Mouse (Mus musculus) erythroblast, adult 5-6 weeks (primary cell): ENCODE data around the gene Tbx21. TPM values are rescaled to one million over a fixed set of nuclear protein-coding genes. Genes with fewer than 3 reads are reported as not detected.

Source experiments
- ATAC-seq: replicated peaks from 2 replicates; pipeline ENCODE4 v1.8.0; 2016; ENCODE audit warnings: moderate number of reproducible peaks, mild to moderate bottlenecking, moderate TSS enrichment, inconsistent platforms; ENCODE audit not compliant: poor library complexity, low FRiP score, severe bottlenecking
- total RNA-seq, 2 experiments: library from RNA; stranded (forward) in 1 of 2; stranded (reverse) in 1 of 2; fragments of 150-400 nt in 1 of 2; fragments of 200-764, 138-1000 nt in 1 of 2; gene quantifications; 2 replicates each; pipeline versions ENCODE4 v1.2.3 to v1.2.4; 2015 to 2017; ENCODE audit warnings: low replicate concordance in 2 of 2

Gene Tbx21
- total RNA-seq, 2 experiments from 2014 or later, result not detected

- ATAC-seq, result no peak
Measured at GRCm38 (mm10) chr11:97133270-97133669, 18.1 kb upstream of the Tbx21 start.

GRCm38 (mm10) chr11:97132185-97132584 is 17.1 kb upstream of the Tbx21 start:
- no peak for ATAC-seq

DNA sequence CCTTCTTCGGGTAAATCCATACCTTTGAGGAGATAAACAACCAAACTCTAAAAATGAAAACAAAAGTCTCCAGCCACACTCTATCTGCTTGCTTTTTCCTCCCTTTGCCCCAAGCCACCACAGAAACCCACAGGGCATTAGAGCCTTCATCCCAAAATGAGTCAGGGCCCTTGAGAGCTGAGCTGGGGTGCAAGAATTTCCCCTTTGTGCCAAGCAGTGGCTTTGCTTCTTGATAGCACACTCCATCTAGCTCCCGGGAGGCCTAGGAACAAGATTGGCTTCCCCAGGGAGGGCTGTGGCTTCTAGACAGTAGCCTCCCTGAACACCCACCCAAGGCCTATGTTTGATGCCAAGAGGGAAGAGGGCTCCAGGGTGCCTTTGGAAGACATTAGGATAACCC is 16.6 kb upstream of the Tbx21 start:
- ATAC-seq, result no peak

DNA sequence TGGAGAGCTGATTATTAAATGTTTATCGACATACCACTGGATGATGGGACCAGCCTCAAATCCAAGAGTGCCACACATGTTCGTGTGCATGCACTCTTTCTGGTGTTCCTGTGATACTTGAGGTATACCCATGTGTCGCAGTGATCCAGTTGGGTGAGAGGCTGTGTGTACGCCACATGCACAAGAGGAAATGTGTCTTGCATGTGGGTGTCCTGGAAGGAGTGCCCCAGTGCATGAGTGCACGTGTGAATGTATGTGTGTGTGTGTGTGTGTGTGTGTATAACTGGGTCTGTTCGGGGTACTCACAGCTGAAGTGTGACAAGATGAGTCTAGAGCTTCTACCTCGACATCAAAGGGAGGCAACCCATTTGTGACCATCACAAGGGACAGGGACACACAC is 15.2 kb upstream of the Tbx21 start:
- ATAC-seq, result no peak

DNA sequence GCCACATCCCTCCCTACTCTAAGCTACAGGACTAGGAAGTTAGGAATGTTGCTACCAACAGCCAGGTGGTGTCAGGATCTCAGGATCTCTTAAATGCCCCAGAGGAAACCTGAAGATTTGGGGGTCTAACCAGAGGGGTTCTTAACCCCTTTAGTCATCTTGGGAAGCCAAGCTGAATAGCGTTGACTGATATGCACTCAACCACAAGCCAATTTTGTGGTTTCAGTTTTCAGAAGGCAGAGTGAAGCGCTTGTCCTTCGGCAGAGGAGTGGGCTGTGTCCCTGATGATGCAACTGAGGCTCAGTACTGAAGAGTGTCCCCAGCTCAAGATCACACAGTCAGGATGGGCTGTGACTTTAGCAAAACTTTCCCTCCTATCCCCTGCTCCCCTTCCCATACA is 13.8 kb upstream of the Tbx21 start:
- no peak for ATAC-seq

- no peak for ATAC-seq
Measured at GRCm38 (mm10) chr11:97127470-97128223, 12.5 kb upstream of the Tbx21 start.

DNA sequence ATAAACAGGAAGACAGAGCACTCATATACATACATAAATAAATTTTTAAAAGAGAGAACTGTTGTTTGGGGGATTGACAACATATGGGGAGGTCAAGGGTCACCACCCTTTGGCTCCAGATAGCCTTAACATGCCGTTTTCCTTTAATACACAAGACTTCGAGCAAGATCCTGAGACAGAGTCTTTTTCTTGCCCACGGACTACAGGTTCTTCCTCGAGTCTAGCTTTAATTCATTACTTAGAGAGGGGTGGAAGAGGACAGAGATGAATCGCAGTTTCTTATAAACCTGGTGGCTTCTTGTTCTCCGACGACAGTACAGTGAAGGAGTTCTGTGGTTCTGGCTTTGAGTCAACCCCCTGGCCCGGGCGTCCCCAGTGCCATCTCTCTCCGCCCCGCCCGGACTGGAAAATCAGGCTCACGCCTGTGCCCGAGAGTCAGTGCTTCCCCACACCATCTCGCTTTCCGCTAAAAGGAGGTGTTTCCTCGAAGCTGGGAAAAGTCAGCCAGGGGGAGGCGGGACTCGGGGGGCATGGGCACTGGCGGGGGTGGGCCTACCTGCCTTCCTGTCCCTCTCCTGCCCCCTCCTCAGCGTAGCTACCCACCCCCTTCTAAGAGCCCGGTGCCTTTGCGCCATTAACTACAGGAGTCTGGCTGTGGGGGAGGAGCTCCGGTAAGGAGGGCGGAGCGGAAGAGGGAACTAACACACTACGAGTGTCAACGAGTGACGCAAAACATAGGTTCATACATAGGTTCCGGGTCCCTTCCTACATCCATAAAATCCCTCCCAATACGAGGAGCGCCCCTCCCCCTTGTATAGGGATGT is 11.7 kb upstream of the Tbx21 start:
- ATAC-seq, result no peak; the same call in 1 of the 2 replicates

GRCm38 (mm10) chr11:97124266-97125036 is 9.3 kb upstream of the Tbx21 start:
- no peak for ATAC-seq

DNA sequence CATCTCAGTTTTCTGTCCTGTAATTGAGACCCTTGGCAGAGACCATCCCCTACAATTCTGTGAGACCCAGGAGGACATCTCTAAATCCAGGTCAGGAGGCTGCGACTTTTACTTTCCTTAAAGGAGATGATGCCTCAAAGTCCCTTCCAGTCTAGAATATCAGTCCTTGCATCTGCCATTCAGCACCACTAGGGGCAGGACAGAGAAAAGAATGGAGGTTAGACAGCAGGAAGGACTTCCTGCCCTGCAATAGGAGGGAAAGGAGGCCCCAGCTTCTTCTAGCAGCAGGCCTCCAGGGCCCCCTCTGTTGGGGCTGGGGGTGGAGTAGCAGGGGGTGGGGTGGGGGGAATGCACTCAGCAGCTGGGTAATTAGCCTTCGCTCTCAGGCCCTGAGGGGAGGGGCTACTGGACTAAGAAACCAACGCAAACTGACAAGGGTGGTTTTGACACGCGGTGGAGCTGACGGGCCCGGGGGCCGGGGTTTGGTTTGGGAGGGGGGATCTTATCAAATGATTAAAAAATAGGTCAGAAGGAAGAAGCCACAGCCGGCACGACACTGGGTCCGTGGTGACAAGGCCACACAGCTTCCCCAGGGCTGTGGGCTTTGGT is 8.3 kb upstream of the Tbx21 start:
- no peak for ATAC-seq

DNA sequence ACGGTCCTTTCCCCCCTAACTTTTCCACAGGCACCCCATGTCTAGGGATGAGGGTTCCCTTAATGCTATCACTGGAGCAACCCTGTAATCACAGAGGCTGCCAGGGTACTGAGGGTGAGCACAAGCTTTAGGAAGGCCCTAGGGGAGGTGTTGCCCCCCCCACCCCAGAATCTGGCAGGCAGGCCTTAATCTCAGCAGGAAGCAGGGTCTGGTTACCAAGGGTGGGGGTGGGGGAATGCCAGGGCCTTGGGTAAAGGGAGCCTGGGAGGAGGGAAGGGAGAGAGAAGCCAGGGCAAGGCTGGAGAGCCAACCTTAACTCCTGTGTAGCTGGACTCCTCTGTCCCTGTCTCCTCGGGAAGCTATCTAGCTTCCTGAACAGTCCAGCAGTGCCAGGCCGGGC is 5.5 kb upstream of the Tbx21 start:
- ATAC-seq, result no peak

DNA sequence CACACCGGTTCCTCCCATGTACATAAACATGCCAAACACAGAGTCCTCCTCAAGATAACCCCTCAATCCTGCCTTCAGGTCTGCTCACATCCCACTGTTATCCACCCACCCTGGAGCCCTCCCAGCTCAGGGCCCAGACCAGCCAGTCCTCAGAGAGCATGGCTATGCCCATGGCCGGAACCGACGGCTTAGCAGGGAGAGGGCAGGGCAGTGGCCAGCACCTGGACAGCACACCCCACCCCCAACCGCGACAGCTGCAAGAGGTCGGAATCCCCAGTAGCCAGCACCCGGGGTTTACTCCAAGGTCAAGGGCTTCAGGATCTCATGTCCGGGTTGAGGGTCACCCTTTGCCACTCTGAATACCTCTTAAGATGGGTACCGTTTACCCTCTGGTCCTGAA is 5.1 kb upstream of the Tbx21 start:
- ATAC-seq, result no peak

GRCm38 (mm10) chr11:97115797-97116196 is 666 bp upstream of the Tbx21 start:
- no peak for ATAC-seq

DNA sequence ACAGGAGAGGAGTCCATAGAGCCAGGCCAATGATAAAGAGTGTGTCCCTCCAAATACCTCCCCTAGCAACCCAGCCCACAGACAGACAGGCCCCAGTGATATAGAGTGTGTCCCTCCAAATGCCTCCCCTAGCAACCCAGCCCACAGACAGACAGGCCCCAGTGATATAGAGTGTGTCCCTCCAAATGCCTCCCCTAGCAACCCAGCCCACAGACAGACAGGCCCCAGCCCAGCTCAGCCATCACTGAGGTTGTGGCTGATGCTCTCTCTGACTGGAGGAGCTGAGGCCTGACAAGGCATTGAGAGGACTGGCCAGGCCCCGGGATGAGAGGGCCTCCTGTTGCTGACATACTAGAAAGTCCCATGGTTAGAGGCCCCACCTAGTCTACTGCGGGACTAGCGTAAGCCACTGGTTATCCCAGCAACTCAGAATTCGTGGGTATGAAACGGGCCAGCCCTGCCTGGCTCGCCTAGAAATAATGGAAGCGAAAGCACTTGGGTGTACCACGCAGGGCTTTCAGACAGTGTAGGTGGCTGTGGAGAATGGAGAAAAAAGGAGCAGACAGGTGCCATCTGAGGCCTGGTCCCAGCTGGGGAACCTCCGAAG is 2.5 kb downstream of the Tbx21 start:
- no peak for ATAC-seq

- no peak for ATAC-seq
Measured at GRCm38 (mm10) chr11:97108976-97109375, 6.2 kb downstream of the Tbx21 start.

- no peak for ATAC-seq
Measured at GRCm38 (mm10) chr11:97104091-97104483, 11.0 kb downstream of the Tbx21 start.

DNA sequence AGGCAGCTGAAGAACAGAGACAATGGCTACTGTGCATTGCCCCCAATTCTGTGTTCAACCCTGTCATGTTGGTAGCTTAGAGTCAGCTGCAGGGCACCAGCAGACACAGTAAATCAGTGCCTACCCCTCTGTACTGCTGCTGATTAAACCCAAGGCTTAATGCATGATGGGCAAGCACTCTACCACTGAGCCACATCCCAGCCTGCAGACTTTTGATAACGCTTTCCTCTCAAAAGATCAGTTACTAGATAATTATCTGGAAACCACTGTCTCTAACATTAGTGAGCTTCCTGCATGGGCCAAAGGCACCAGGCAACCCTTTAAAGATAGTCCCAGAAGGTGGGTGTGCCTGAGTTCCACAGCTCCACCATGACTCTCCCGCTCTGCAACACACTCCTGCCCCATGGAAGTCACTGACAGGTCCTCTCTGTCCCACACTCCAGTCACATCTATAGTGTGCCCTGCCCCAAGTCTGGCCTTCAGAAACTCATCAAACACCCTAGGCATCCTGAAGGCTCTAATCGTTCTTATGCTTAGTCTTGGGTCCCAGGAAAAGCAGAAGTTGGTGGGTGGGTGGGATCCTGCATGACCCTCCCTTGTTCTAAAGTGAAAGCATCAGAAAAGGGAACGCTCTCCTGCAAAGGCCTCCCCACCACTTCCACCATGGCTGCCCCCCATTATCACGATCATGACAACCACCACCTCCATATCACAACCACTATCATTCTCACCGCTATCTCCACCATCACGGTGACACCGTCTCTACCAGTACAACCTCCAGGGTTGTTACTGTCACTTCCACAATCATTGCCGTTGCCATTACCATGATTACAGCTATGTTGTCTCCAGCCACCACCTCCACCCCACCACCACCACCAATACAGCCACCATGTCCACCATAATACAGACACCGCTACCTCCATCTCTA is 11.7 kb downstream of the Tbx21 start:
- ATAC-seq, result no peak

DNA sequence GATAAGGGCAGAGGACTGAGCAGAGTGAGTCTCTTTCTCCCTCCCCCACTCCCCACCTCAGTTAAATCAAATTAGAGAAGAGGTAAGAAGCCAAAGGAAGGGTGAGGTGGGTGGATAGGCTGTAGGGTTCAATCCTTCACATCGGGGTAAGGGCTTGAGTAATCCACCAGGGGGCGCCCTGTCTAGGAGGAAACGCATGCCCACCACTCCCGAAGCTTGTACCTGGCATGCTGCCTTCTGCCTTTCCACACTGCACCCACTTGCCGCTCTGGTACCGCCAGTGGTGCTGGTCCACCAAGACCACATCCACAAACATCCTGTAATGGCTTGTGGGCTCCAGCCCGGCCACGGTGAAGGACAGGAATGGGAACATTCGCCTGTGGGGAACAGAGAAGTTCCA is 13.4 kb downstream of the Tbx21 start:
- ATAC-seq, result peak; percentile 80

GRCm38 (mm10) chr11:97098791-97099190 is 16.3 kb downstream of the Tbx21 start:
- ATAC-seq, result no peak

- ATAC-seq, result no peak
Measured at GRCm38 (mm10) chr11:97094600-97094999, 20.5 kb downstream of the Tbx21 start.
